Mouse (Mus musculus): ENCODE measurements around the gene Olfr601.
"Not testable (repeated sequence)": the region's sequence is repeated elsewhere in the genome, so short reads cannot be mapped to it uniquely, and the experiment has no call there.

DNA sequence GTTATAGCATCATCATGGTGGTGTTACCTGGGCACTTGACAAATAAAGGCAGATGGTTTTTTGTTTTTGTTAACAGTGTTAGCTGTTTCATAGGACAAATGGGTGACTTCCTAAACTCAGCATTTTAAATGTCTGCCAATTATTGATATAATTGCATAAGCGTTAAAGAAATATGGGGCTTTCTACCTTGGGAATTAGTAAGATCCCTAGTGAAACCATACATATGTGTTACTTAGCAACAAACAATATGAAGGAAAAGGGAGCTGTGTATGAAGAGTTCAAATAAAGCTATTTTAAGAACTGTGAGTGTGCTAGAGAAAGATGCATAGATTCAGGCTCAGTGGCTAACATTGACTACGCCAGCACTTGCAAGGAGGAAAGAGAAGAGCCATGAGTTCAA is 46.4 kb downstream of the Olfr601 start, which contains the start of gene Olfr597:
- TF ChIP-seq CTCF, POLR2A (IDR thresholded peaks at IDR 0.05; ENCODE audit: insufficient read depth, low read depth, low read length): not testable (repeated sequence)

Data from olfactory bulb, adult 2 months (tissue).